Mouse (Mus musculus) spleen, postnatal 10 days (tissue): ENCODE data around the gene Cmss1.
A peak's percentile ranks its signal among the peaks of the same experiment; 100 is the strongest.

ENCODE experiments used
- DNase-seq, 2 experiments: peaks; one replicate each; pipeline ENCODE4 v3.0.0; 2021 to 2022; ENCODE audit warnings: low spot score in 2 of 2

Cmss1 gene

GRCm38 (mm10) chr16:57295216-57295934 lies 311.3 kb downstream of the Cmss1 start:
- no peak for DNase-seq

DNA sequence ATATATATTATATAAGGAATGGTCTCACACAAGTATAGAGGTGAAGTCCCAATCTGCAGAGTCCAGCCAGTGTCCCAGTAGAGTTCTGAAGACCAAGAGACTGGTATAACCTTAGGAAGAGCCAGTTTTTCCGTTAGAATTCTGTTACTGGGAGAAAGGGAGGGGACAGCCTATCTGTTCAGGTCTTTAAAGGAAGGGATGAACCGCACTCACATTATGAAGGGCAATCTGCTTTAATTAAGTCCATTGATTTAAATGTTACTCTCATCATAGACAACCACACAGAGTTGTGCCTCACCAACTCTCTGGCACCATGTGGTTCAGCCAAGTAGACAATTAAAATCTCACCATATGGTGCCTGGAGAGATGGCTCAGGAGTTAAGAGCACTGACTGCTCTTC lies 313.9 kb downstream of the Cmss1 start, which contains the start of gene Tmem30c:
TSS of gene Tmem30c (minus strand) at position 101 of the 400 bp plus-strand sequence.
- DNase-seq, result no peak

GRCm38 (mm10) chr16:57292296-57292695 lies 314.4 kb downstream of the Cmss1 start:
- no peak for DNase-seq

GRCm38 (mm10) chr16:57291696-57292095 lies 315.0 kb downstream of the Cmss1 start:
- DNase-seq, result no peak

DNA sequence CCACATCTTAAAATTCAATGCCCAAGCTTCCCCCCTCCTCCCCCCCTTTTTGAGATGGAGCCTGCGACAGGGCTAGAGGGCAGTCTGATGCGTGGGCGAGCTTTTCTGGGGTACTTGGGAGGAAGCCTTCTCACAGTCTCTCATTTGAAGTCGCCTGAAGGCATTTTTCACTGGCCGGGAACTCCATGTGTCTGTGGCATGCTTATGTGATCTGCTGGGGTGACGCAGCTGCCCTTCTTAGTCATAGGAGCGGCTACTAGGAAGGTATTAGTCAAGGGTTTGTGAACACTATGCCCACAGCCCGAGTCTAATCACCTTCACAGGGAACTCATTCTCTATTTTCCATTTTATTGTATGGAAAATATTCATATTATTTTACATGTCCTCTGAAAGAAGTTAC lies 325.2 kb downstream of the Cmss1 start:
- no peak for DNase-seq

DNA sequence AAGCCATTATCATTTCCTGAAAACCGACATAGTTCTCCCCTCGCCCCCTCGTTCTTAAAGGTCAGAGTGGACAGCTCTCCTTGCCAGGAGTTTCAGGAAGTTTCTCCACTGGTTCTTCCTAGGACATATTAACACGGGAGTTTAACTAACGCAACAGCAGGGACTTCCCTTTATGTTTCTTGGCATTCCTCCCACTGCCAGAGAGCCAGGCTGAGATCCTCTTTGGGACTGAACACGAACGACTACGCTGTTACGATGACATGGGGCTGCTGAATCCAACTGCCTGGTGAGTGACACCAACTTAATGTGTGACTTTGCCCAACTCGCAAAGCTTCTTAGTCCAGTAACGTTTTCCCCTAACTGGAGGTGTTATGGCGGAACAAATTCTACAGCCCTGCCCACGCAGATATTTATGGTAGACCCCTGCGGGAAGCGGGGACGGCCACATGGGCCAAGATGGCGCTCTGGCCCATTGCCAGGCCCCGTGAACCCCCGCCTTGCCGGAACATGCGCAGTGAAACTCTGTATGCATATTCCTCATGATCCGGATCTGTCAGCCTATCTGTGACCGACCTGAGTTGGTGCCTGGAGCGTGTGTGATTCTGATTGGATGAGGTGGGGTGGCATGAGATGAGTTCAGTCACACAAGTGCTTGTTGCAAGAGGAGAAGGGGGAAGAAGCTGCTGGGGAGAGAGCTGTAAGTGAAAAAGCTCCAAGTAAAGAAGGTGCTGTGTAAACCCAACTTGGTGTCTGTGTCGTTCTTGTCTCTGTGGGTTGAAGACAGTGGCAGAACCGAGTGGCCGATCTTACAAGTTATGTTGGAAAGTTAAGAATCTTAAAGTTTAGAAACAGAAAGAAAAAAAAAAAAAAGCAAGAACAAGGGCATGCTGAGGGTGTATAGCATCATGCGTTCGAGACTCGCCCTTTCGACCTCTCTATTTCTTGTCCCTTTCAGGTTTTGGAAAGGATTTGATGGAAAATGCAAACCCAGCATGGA lies 326.1 kb downstream of the Cmss1 start:
- DNase-seq, result no peak

DNA sequence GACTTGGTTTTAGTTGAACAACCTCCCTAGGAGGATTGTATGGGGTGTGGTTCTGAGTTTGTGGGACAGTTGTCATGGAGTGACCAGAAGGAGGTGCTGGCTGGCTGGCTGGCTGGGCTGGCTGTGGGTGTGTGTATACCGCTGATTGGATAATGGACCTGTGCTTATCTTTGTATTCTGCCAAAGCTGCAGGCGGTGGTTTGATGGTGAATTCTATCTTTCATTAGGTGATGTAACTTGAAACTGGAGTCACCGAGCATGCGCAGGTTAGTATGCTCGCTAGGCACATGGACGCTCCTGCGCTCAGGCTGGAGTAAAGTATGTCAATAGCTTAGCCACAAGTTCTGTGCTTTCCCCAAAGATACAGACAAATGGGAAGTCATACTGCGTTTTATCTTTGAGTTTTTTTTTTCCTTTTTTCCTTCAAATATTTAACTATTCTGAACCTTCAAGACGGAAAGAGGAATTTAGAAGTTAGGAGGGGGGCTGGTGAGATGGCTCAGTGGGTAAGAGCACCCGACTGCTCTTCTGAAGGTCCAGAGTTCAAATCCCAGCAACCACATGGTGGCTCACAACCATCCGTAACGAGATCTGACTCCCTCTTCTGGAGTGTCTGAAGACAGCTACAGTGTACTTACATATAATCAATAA lies 327.6 kb downstream of the Cmss1 start:
- DNase-seq, result no peak

DNA sequence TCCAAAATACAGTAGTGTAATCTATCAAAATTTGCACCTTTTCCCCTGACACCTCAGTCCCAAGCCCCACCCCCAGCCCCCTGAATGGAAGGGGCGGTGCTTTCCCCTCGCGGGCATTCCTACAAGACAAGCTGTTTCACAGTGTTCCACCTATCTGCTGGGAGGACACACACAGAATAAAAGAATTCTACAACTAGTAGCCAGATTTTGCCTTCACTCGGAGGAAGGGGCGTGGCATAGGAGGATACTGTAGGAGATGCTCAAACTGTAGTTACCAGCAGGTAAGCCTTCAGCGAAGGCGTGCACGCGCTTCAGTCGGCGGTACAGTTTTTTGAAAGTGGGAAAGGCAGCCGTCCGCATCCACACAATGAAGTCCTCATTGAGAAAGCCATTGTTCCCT lies 336.9 kb downstream of the Cmss1 start:
- no peak for DNase-seq

GRCm38 (mm10) chr16:57268058-57268841 lies 338.4 kb downstream of the Cmss1 start:
- DNase-seq, result no peak

DNA sequence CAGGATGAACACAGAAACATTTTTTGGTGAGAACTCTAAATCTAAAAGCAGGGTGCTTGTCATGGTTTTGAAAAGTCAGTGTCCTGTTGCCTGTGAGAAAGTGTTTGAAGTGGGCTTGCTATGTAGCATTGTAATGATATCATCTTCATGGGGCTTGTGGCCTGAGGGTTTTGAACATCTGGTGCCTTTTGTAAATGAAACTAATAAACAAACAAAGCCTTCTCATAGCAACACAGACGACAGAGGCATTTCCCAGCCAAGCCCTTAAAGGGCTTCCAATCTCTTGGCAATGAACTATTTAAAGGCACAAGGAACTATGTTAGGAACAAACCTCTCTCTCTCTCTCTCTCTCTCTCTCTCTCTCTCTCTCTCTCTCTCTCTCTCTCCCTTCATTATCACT lies 339.6 kb downstream of the Cmss1 start:
- no peak for DNase-seq

- no peak for DNase-seq
Observed at GRCm38 (mm10) chr16:57260152-57260551, 346.5 kb downstream of the Cmss1 start.

GRCm38 (mm10) chr16:57259356-57260083 lies 347.1 kb downstream of the Cmss1 start:
- peak in 1 of 2 experiments; percentile 25 for DNase-seq
